Mouse (Mus musculus) neural tube, postnatal 0 days (tissue): Measurements from ENCODE around the gene Cntnap3. TPM values are rescaled to one million over a fixed set of nuclear protein-coding genes. Genes with fewer than 3 reads are reported as not detected.

ENCODE experiments used
- polyA plus RNA-seq: library from polyadenylated mRNA; unstranded; fragments of >200 nt; fragmentation: Nextera tagmentation; extraction: Ambion mirVana; gene quantifications from 2 replicates; pipeline ENCODE4 v1.2.1, GENCODE M21; 2015

The Cntnap3 gene
- 1.2 and 1.6 TPM in 2 replicates for polyA plus RNA-seq

GRCm38 (mm10) chr13:64903585-64904208, at the start of gene Cntnap3:
Gene Cntnap3, minus strand, starts transcription at chr13:64903955.

GRCm38 (mm10) chr13:64917191-64917590, 13.4 kb upstream of the Cntnap3 start, which contains the start of gene Spata31:
Gene Spata31, plus strand, starts transcription at chr13:64917406.

Other genes starting within 250 kb of the Cntnap3 start
- gene Spata31, start 13.5 kb upstream of the Cntnap3 start, polyA plus RNA-seq, result not detected in 2 replicates
- not detected in 2 replicates for gene Spata31d1c, start 129.1 kb upstream of the Cntnap3 start, polyA plus RNA-seq
- not detected in 2 replicates for gene Prss47, start 148.8 kb upstream of the Cntnap3 start, polyA plus RNA-seq
- 23.8 and 25.3 TPM in 2 replicates for gene Mfsd14b, start 209.0 kb upstream of the Cntnap3 start, polyA plus RNA-seq
- gene Olfr465-ps1, start 234.1 kb upstream of the Cntnap3 start, polyA plus RNA-seq, result not detected in 2 replicates
- not detected in 2 replicates for gene Olfr466, start 246.3 kb upstream of the Cntnap3 start, polyA plus RNA-seq